Mouse (Mus musculus) left cerebral cortex, adult 11 months (tissue): ENCODE results near the gene Zc3h7b.
"Not testable (repeated sequence)": the region's sequence is repeated elsewhere in the genome, so short reads cannot be mapped to it uniquely, and the experiment has no call there.

Experiments used
- DNase-seq: peaks from one replicate; pipeline ENCODE4 v3.0.0; 2022; ENCODE audit warnings: low spot score

The Zc3h7b gene

DNA sequence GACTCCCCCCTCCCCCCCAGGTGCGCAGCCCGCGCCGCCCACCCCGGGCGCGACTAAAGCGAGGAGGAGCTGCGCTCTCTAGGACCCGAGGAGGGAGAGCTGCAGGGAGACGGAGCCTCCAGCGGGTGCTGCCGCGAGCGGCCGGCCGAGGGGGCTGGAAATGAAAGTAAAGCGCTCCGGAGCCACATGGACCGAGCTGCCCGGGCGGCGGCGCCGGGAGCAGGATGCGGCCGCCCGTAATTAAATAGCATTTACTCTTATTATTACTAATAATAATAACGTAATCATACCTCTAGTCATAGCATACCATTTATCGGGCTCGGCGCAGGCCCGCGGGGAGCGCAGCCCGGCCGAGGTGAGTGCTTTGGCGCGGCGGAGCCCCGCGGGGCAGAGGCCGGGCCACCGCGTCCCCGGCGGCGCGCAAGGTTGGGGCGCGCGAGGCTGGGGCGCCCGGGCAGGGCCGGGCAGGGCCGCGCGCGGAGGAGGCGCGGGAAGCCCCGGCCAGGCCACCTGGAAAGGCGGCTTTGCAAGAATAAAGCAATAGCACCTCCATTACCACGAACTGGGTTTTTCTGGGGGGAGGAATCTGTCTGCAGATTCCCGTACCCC lies at the start of gene Zc3h7b, which contains the start of gene Rangap1:
Gene Zc3h7b (plus strand): TSS at position 66 of the 609 bp plus-strand sequence.
Gene Rangap1 (minus strand): TSS at position 539 of the 609 bp plus-strand sequence.
- no peak for DNase-seq

- no peak for DNase-seq
Observed at GRCm38 (mm10) chr15:81697175-81697574, 47.7 kb upstream of the Zc3h7b start, which contains the start of gene Chadl. TSS of gene Chadl (minus strand) at chr15:81697287.

DNA sequence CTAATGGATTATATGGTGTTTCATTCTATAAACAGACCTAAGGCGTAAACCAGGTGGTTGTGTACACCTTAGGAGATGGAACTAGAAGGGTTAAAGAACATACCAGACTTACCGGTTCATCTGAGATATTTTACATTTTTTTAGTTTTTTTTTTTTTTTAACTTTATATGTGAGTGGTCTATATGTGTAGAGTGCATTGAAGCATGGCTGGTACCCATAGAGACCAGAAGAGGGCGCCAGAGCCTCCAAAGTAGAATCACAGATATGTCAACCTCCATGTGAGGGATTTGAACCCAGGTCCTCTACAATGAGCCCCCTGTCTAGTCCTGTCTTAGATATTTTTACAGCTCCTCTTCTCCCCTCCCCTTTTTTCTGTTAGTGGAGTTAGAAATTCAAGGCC lies 47.0 kb upstream of the Zc3h7b start:
- DNase-seq: no peak

- no peak for DNase-seq
Observed at GRCm38 (mm10) chr15:81698532-81698931, 46.3 kb upstream of the Zc3h7b start.

DNA sequence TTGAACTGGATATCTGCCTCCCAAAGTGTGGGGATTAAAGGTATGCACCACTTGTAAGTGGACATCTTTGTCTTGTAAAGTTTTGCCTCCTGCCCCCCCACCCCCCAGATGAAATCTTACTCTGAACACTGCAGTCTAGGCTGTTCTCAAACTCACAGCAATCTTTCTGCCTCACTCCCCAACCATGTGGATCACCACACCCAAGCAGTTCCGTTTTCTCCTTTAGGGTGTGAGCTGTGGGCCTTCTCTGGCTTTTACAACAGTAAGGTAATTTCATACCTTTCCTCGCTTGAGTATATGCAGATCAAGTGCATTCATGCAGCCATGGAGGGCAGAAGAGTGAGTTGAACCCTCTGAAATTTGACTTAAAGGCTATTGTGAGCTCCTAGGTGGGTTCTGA lies 44.7 kb upstream of the Zc3h7b start:
- no peak for DNase-seq

GRCm38 (mm10) chr15:81700601-81701000 lies 44.3 kb upstream of the Zc3h7b start:
- DNase-seq: no peak

GRCm38 (mm10) chr15:81701350-81701749 lies 43.5 kb upstream of the Zc3h7b start:
- DNase-seq: not testable (repeated sequence)

DNA sequence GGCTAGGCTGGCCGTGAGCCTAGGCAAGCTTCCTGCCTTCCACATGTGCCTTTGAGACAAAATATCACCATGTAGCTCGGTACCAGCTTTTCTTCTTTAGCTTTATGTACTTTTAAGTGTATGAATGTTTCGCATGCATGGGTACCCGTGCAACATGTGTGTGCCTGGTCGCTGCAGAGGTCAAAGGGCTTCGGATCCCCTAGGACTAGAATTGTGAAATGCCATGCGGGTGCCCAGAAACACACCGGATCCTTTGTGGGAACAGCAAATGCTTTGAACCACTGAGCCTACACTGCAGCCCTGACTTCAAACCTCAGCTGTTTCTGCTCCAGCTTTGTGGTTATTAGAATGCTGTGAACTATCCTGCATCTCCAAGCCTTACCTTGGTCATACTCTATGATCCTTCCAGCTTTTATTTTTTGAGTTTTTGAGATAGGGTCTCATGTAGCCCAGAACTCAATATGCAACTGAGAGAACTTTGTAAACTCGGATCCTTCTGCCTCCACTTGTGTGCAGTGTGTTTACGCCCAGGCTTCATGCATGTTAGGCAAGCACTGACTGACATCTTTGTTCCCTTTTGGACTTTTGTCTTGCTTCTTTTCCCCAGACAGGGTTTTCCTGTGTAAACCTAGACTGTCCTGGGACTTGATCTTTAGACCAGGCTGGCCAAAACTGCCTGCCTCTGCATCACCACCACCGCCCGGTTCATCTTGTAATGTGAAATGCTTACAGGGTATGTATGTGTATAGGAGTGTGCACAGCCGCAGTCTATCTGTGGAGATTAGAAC lies 42.4 kb upstream of the Zc3h7b start:
- no peak for DNase-seq

GRCm38 (mm10) chr15:81703094-81703489 lies 41.8 kb upstream of the Zc3h7b start:
- no peak for DNase-seq

- DNase-seq: no peak
Observed at GRCm38 (mm10) chr15:81708991-81709390, 35.9 kb upstream of the Zc3h7b start.

DNA sequence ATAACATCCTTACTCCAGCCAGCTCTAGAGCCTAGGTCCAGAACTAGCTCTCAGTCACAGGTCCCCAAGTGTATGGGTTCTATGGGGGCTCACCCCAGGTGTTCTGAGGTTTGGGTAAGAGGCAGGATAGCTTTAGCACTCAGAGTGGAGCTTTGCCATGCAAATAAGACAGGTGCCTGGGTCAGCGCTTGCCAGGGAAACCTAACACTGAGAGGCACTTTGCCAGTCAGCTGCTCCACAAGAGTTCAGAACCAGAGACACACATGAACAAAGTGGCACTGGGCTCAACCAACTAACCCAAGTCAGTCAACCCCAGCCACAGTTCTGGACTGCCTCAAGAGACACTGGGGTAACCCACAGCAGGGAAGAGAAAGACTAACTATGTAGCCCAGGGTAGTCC lies 35.2 kb upstream of the Zc3h7b start:
- DNase-seq: no peak

DNA sequence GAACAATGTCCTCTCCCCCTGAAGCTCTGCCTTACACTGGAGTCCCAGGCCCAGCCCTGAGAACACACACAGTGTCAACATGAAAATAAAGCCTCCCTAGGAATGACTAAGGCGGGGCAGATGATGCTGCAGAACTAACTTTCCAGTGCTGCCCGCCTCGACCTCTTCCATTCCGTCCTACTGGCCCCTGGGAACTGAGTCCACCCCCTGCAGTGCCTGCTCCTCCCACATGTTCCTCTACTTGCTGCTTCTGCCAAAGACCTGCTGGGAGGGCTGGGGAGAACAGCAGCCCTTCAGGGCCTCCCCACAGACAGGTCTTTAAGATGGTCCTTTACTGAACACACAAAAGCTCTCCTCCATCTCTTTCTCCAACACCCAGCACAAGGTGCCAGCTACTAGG lies 34.1 kb upstream of the Zc3h7b start:
- DNase-seq: no peak

DNA sequence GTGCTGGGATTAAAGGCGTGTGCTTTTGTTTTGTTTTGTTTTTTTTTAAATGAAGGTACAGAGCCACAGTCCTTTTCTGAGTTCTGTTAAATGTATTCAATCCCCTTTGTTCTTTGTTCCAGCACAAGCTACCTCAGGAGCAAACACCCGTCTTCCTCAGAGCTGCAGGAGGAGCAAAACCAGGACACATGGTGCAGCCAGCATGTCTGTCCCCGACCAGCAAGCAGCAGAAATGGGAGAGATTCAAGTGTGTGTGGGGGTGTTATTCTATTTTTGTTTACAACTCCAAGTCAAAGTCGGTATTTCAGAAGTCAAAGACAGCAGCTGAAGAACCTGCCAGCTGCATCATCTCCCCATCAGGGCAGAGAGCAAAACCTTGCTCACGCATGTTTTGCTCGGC lies 31.1 kb upstream of the Zc3h7b start:
- DNase-seq: no peak

DNA sequence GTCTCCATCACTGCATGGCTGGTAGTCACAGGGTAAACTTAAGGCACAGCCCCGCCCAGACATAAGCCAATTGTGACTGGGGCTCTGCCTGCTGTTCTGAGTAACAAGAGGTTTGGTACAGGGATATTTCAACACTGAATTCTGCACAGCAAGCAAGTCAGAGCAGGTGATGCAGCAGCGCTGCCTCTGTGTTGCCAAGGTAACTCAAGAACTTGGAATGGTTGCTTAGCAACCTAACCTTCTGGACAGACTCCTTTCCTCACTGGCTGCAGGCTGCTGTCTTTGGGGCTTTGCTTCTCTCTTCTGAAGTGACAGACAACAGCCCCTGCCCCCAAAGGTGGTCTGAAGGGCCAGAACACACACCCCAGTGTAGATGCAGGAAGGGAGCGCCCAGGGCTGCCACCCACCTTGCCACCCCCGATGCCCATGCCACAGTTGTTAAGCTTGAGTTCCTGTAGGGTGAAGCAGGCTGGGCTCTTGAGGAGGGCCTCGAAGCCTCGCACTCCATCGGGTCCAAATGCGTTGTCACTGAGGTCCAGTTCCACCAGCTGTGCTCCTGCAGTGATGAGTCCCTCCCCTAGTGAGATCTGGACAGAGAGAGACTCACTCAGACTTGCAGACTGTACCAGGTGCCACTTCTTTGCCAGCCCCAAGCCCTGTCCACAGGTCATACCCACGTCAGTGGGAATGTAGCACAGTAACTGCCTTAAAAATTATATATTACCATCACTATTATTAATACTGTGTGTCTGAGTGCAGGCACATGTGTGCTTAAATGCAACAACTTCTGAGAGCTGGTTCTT lies 26.3 kb upstream of the Zc3h7b start:
- DNase-seq: peak; percentile 67

GRCm38 (mm10) chr15:81719139-81719531 lies 25.7 kb upstream of the Zc3h7b start:
- DNase-seq: no peak

DNA sequence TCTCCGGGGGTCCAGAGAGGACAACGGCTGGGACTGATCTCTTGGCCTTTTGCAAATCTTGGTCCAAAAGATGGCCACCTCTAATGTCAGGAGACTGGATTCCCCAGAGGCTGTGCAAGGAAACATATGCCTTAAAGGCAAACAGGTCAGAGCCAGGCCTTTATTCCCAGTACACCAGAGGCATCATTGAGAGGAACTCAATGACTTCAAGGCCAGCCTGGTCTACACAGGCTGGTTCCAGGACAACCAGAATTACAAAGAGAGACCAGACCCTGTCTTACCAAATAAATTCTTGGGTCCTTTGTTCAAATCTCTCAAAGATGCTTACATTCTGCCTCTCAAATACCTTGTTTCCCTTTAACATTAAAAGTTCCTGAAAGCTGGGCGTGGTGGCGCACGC lies 22.5 kb upstream of the Zc3h7b start:
- DNase-seq: no peak

GRCm38 (mm10) chr15:81723653-81724052 lies 21.2 kb upstream of the Zc3h7b start:
- DNase-seq: no peak

GRCm38 (mm10) chr15:81725965-81726364 lies 18.9 kb upstream of the Zc3h7b start:
- no peak for DNase-seq

- no peak for DNase-seq
Observed at GRCm38 (mm10) chr15:81729241-81729791, 15.5 kb upstream of the Zc3h7b start.

- peak; percentile 98 for DNase-seq
Observed at GRCm38 (mm10) chr15:81729792-81730635, 14.8 kb upstream of the Zc3h7b start.

DNA sequence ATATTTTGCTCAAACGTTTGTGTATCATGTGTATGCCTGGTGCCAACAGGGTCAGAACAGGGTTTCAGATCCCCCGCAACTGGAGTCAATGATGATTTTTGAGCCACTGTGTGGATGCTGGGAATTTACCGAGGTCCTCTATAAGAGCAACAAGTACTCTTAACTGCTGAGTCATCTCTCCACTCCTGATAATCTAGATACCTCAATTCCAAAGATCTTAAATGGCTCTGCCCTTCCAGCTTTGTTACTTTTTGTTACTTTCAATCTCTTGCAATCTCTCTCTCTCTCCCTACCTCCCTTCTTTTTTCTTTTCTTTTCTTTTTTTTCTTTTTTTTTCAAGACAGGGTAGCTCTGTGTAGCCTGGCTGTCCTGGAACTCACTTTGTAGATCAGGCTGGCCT lies 9.8 kb upstream of the Zc3h7b start:
- no peak for DNase-seq
